Mouse (Mus musculus): ENCODE results near the gene Bcar3. TPM values are rescaled to one million over a fixed set of nuclear protein-coding genes. Genes with fewer than 3 reads are reported as not detected.

The Bcar3 gene
- polyA plus RNA-seq, 1 experiment from 2014 or later = 23.4 TPM

- no peaks in the 10 kb centered on the region for H3K36me3 ChIP-seq
- no peaks in the 10 kb centered on the region for H3K27me3 ChIP-seq (replicated peaks)
- no peaks in the 10 kb centered on the region for H3K9me3 ChIP-seq
- H3K4me2 ChIP-seq (replicated peaks) = no peak overlapping the region
- H3K27ac ChIP-seq = no peak overlapping the region
- H3K4me3 ChIP-seq (replicated peaks) = no peak overlapping the region
- peaks cover 30% of the 10 kb centered on the region for H3K4me1 ChIP-seq (replicated peaks)
- no peak for ATAC-seq
- WGBS = 50% methylated on average over 4 of the region's 4 CpGs
- H3K9ac ChIP-seq = no peak overlapping the region
Measured at GRCm38 (mm10) chr3:122486193-122486592, 192.3 kb downstream of the Bcar3 start.

GRCm38 (mm10) chr3:122488051-122488754 lies 194.3 kb downstream of the Bcar3 start:
- Histone ChIP-seq H3K4me1 (replicated peaks) (peaks cover 14% of the 10 kb centered on the region), H3K9ac (no peak overlapping the region), H3K4me2 (replicated peaks) (no peak overlapping the region), H3K27me3 (replicated peaks) (no peaks in the 10 kb centered on the region), H3K27ac (no peak overlapping the region), H3K4me3 (replicated peaks) (no peak overlapping the region), H3K9me3 (no peaks in the 10 kb centered on the region), H3K36me3 (no peaks in the 10 kb centered on the region)
- ATAC-seq = no peak
- WGBS = 80% methylated on average over 1 of the region's 1 CpGs

- Histone ChIP-seq H3K9me3 (no peaks in the 10 kb centered on the region), H3K27me3 (replicated peaks) (no peaks in the 10 kb centered on the region), H3K36me3 (no peaks in the 10 kb centered on the region), H3K4me3 (replicated peaks) (no peak overlapping the region), H3K4me2 (replicated peaks) (no peak overlapping the region), H3K9ac (no peak overlapping the region), H3K27ac (no peak overlapping the region), H3K4me1 (replicated peaks) (0 out of 2 replicates have a peak, but pooled peaks cover 15% of the 10 kb centered on the region)
- no peak for ATAC-seq
- 77% methylated on average over 6 of the region's 6 CpGs for WGBS
Measured at GRCm38 (mm10) chr3:122490574-122490973, 196.6 kb downstream of the Bcar3 start.

GRCm38 (mm10) chr3:122492006-122492405 lies 198.1 kb downstream of the Bcar3 start:
- Histone ChIP-seq H3K27ac (no peak overlapping the region), H3K27me3 (replicated peaks) (no peaks in the 10 kb centered on the region), H3K36me3 (no peaks in the 10 kb centered on the region), H3K9ac (no peak overlapping the region), H3K4me3 (replicated peaks) (no peak overlapping the region), H3K4me2 (replicated peaks) (no peak overlapping the region), H3K9me3 (no peaks in the 10 kb centered on the region), H3K4me1 (replicated peaks) (0 out of 2 replicates have a peak, but pooled peaks cover 12% of the 10 kb centered on the region)
- 91% methylated on average over 3 of the region's 3 CpGs for WGBS
- no peak for ATAC-seq

- H3K4me2 ChIP-seq (replicated peaks) = no peak overlapping the region
- H3K27ac ChIP-seq = no peak overlapping the region
- no peak for ATAC-seq
- WGBS = 67% methylated on average over 21 of the region's 21 CpGs
- H3K4me3 ChIP-seq (replicated peaks) = no peak overlapping the region
- no peaks in the 10 kb centered on the region for H3K36me3 ChIP-seq
- H3K9me3 ChIP-seq = no peaks in the 10 kb centered on the region
- H3K4me1 ChIP-seq (replicated peaks) = 0 out of 2 replicates have a peak, but pooled peaks cover 12% of the 10 kb centered on the region
- no peaks in the 10 kb centered on the region for H3K27me3 ChIP-seq (replicated peaks)
- H3K9ac ChIP-seq = no peak overlapping the region
Measured at GRCm38 (mm10) chr3:122492872-122493615, 199.1 kb downstream of the Bcar3 start.

GRCm38 (mm10) chr3:122494764-122495163 lies 200.8 kb downstream of the Bcar3 start:
- H3K4me2 ChIP-seq (replicated peaks) = no peak overlapping the region
- WGBS = 28% methylated on average over 6 of the region's 6 CpGs
- H3K4me1 ChIP-seq (replicated peaks) = 0 out of 2 replicates have a peak, but pooled peaks cover 9% of the 10 kb centered on the region
- no peaks in the 10 kb centered on the region for H3K9me3 ChIP-seq
- no peak overlapping the region for H3K4me3 ChIP-seq (replicated peaks)
- no peak overlapping the region for H3K27ac ChIP-seq
- no peak for ATAC-seq
- H3K36me3 ChIP-seq = no peaks in the 10 kb centered on the region
- no peak overlapping the region for H3K9ac ChIP-seq
- H3K27me3 ChIP-seq (replicated peaks) = no peaks in the 10 kb centered on the region

- Histone ChIP-seq H3K9me3 (no peaks in the 10 kb centered on the region), H3K36me3 (no peaks in the 10 kb centered on the region), H3K4me3 (replicated peaks) (no peak overlapping the region), H3K9ac (no peak overlapping the region), H3K27me3 (replicated peaks) (no peaks in the 10 kb centered on the region), H3K4me2 (replicated peaks) (no peak overlapping the region), H3K27ac (no peak overlapping the region), H3K4me1 (replicated peaks) (0 out of 2 replicates have a peak, but pooled peaks cover 9% of the 10 kb centered on the region)
- no peak for ATAC-seq
- WGBS = 80% methylated on average over 6 of the region's 6 CpGs
Measured at GRCm38 (mm10) chr3:122497871-122498270, 203.9 kb downstream of the Bcar3 start.

GRCm38 (mm10) chr3:122498528-122498927 lies 204.6 kb downstream of the Bcar3 start:
- H3K9me3 ChIP-seq = no peaks in the 10 kb centered on the region

GRCm38 (mm10) chr3:122499647-122500046 lies 205.7 kb downstream of the Bcar3 start:
- Histone ChIP-seq H3K4me3 (replicated peaks) (no peak overlapping the region), H3K27ac (no peak overlapping the region), H3K4me1 (replicated peaks) (peaks cover 7% of the 10 kb centered on the region; the same call in 1 of the 2 replicates), H3K36me3 (no peaks in the 10 kb centered on the region), H3K4me2 (replicated peaks) (no peak overlapping the region), H3K9ac (no peak overlapping the region), H3K27me3 (replicated peaks) (no peaks in the 10 kb centered on the region), H3K9me3 (no peaks in the 10 kb centered on the region)
- ATAC-seq = no peak
- WGBS = 85% methylated on average over 6 of the region's 6 CpGs

More at GRCm38 (mm10) chr3:122498528-122498927, 204.6 kb downstream of the Bcar3 start:
- ATAC-seq = no peak
- Histone ChIP-seq H3K36me3 (no peaks in the 10 kb centered on the region), H3K27me3 (replicated peaks) (no peaks in the 10 kb centered on the region), H3K4me1 (replicated peaks) (0 out of 2 replicates have a peak, but pooled peaks cover 9% of the 10 kb centered on the region), H3K9ac (no peak overlapping the region), H3K27ac (no peak overlapping the region), H3K4me3 (replicated peaks) (no peak overlapping the region), H3K4me2 (replicated peaks) (no peak overlapping the region)
- 83% methylated on average over 7 of the region's 7 CpGs for WGBS

- ATAC-seq = no peak
- Histone ChIP-seq H3K36me3 (no peaks in the 10 kb centered on the region), H3K9me3 (no peaks in the 10 kb centered on the region), H3K4me2 (replicated peaks) (no peak overlapping the region), H3K4me3 (replicated peaks) (no peak overlapping the region), H3K9ac (no peak overlapping the region), H3K4me1 (replicated peaks) (peaks cover 10% of the 10 kb centered on the region), H3K27ac (no peak overlapping the region), H3K27me3 (replicated peaks) (no peaks in the 10 kb centered on the region)
- WGBS = 92% methylated on average over 9 of the region's 9 CpGs
Measured at GRCm38 (mm10) chr3:122500929-122501328, 207.0 kb downstream of the Bcar3 start.

- peaks cover 25% of the 10 kb centered on the region for H3K4me1 ChIP-seq (replicated peaks)
- H3K4me3 ChIP-seq (replicated peaks) = no peak overlapping the region
- no peak overlapping the region for H3K9ac ChIP-seq
- no peak overlapping the region for H3K27ac ChIP-seq
- no peaks in the 10 kb centered on the region for H3K36me3 ChIP-seq
- H3K4me2 ChIP-seq (replicated peaks) = no peak overlapping the region; the same call in 1 of the 2 replicates
- 39% methylated on average over 10 of the region's 10 CpGs for WGBS
- no peak for ATAC-seq
- H3K27me3 ChIP-seq (replicated peaks) = no peaks in the 10 kb centered on the region
- no peaks in the 10 kb centered on the region for H3K9me3 ChIP-seq
Measured at GRCm38 (mm10) chr3:122506343-122506916, 212.5 kb downstream of the Bcar3 start.

- H3K27ac ChIP-seq = no peak overlapping the region
- no peak overlapping the region for H3K4me3 ChIP-seq (replicated peaks)
- no peak overlapping the region for H3K9ac ChIP-seq
- no peak for ATAC-seq
- no peaks in the 10 kb centered on the region for H3K36me3 ChIP-seq
- no peaks in the 10 kb centered on the region for H3K27me3 ChIP-seq (replicated peaks)
- H3K4me2 ChIP-seq (replicated peaks) = no peak overlapping the region
- H3K4me1 ChIP-seq (replicated peaks) = peaks cover 25% of the 10 kb centered on the region
- no peaks in the 10 kb centered on the region for H3K9me3 ChIP-seq
- WGBS = 94% methylated on average over 14 of the region's 14 CpGs
Measured at GRCm38 (mm10) chr3:122507826-122508225, 213.9 kb downstream of the Bcar3 start.
